Mouse (Mus musculus) ES-Bruce4 (cell line): Measurements from ENCODE around the gene Rhd. TPM values are rescaled to one million over a fixed set of nuclear protein-coding genes. Genes with fewer than 3 reads are reported as not detected.

ENCODE experiments used
- H3K27ac ChIP-seq: 2 replicates; pipeline ENCODE4 v1.5.1; 2012; ENCODE audit warnings: low read length, inconsistent platforms; ENCODE audit not compliant: insufficient read depth
- H3K27me3 ChIP-seq: 2 replicates; pipeline ENCODE4 v1.6.1; 2012; ENCODE audit warnings: mild to moderate bottlenecking, low read length, inconsistent platforms; ENCODE audit not compliant: control insufficient read depth, poor library complexity, insufficient read depth, severe bottlenecking
- H3K36me3 ChIP-seq: 2 replicates; pipeline ENCODE4 v1.6.1; 2012; ENCODE audit warnings: inconsistent platforms, mild to moderate bottlenecking, low read length, moderate library complexity; ENCODE audit not compliant: control insufficient read depth, poor library complexity, insufficient read depth, severe bottlenecking
- H3K4me1 ChIP-seq: one replicate; pipeline ENCODE4 v1.8.1; 2011; ENCODE audit warnings: low read length; ENCODE audit not compliant: control insufficient read depth, insufficient read depth
- H3K4me3 ChIP-seq: 2 replicates; pipeline ENCODE4 v1.5.1; 2011; ENCODE audit warnings: low read depth, mild to moderate bottlenecking, low read length
- H3K9ac ChIP-seq: 2 replicates; pipeline ENCODE4 v1.6.1; 2012; ENCODE audit warnings: low read depth, mild to moderate bottlenecking, inconsistent platforms; ENCODE audit not compliant: poor library complexity, severe bottlenecking
- H3K9me3 ChIP-seq: replicated peaks from 2 replicates; pipeline ENCODE4 v1.6.1; 2012; ENCODE audit warnings: mild to moderate bottlenecking, low read length, inconsistent platforms; ENCODE audit not compliant: control insufficient read depth, poor library complexity, insufficient read depth, severe bottlenecking
- CTCF ChIP-seq: IDR thresholded peaks from one replicate; pipeline ENCODE4 v1.8.1; 2011; ENCODE audit warnings: low read depth, low read length
- EP300 ChIP-seq: IDR thresholded peaks from 2 replicates; pipeline ENCODE4 v1.6.1; 2011; ENCODE audit warnings: low read depth, low read length; ENCODE audit not compliant: insufficient read depth
- POLR2A ChIP-seq: IDR thresholded peaks from one replicate; pipeline ENCODE4 v1.8.1; 2011; ENCODE audit warnings: low read length; ENCODE audit not compliant: insufficient read depth
- polyA plus RNA-seq: library from polyadenylated mRNA; stranded (reverse); fragments of >200 nt; gene quantifications from 2 replicates; pipeline ENCODE4 v1.2.4, GENCODE M21; 2011; ENCODE audit warnings: low read depth; ENCODE audit not compliant: missing spikeins, insufficient read depth, insufficient read length

Rhd gene
- polyA plus RNA-seq, 1 experiment: 4.2 TPM

DNA sequence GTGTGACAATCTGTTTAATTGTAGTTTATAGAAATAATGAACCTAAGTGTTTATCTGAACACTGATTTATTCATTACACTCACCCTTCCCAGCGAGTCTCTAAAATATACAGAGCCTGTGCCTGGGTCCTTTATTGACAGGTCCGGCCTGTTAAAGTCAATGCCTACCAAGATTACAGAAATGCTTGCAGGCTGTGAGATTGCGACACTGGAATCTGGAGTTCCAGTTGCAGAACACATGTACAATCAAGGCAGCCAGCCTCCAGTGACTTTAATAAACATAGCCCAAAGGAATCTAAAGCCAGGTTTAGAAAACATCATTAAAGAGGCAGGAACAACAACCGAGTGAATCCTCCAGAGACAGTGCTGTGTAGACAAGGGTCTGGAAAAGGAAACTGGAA is 16.7 kb upstream of the Rhd start:
- H3K27me3 ChIP-seq: no peaks in the 10 kb centered on the region
- no peak overlapping the region for H3K27ac ChIP-seq
- no peaks in the 10 kb centered on the region for H3K9me3 ChIP-seq
- TF ChIP-seq EP300: no peak
- TF ChIP-seq CTCF: no peak
- TF ChIP-seq POLR2A: no peak
- H3K36me3 ChIP-seq: 0 out of 2 replicates have a peak, but pooled peaks cover 3% of the 10 kb centered on the region
- peaks cover 2% of the 10 kb centered on the region for H3K4me1 ChIP-seq
- H3K9ac ChIP-seq: no peak overlapping the region
- H3K4me3 ChIP-seq: no peak overlapping the region

GRCm38 (mm10) chr4:134850551-134850950 is 13.8 kb upstream of the Rhd start:
- Histone ChIP-seq H3K9ac (no peak overlapping the region), H3K4me3 (no peak overlapping the region), H3K27ac (no peak overlapping the region), H3K36me3 (0 out of 2 replicates have a peak, but pooled peaks cover 3% of the 10 kb centered on the region), H3K4me1 (peaks cover 6% of the 10 kb centered on the region), H3K27me3 (no peaks in the 10 kb centered on the region), H3K9me3 (no peaks in the 10 kb centered on the region)
- TF ChIP-seq EP300 (no peak), POLR2A (no peak), CTCF (no peak)

GRCm38 (mm10) chr4:134851236-134851635 is 13.1 kb upstream of the Rhd start:
- H3K36me3 ChIP-seq: 0 out of 2 replicates have a peak, but pooled peaks cover 3% of the 10 kb centered on the region
- H3K9me3 ChIP-seq: no peaks in the 10 kb centered on the region
- H3K9ac ChIP-seq: no peak overlapping the region; the same call in 1 of the 2 replicates
- H3K27ac ChIP-seq: no peak overlapping the region
- H3K4me1 ChIP-seq: peaks cover 7% of the 10 kb centered on the region
- TF ChIP-seq CTCF (no peak), POLR2A (no peak), EP300 (no peak)
- no peak overlapping the region for H3K4me3 ChIP-seq
- no peaks in the 10 kb centered on the region for H3K27me3 ChIP-seq

DNA sequence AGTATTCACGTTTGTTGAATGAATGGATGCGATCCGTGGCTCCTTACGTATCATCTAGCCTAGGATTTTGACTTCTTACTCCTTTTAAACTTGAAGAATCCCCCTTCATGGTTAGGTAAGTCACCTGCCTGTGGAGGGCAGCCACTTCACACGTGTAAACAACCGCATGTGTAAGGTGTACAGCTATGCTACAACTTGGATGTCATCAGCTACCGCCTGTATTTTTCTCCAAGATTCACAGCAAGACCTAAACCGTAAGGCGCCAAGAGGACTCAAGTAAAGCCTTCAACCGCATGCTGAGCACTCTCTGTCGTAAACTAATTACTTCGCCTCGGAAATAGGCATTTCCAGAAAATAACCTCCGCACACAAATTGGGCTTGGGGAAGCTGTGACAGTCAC is 12.5 kb upstream of the Rhd start:
- Histone ChIP-seq H3K4me3 (peak overlapping the region; percentile 85), H3K9me3 (no peaks in the 10 kb centered on the region), H3K9ac (peak overlapping the region; percentile 98), H3K36me3 (0 out of 2 replicates have a peak, but pooled peaks cover 3% of the 10 kb centered on the region), H3K4me1 (peaks cover 7% of the 10 kb centered on the region), H3K27me3 (no peaks in the 10 kb centered on the region), H3K27ac (no peak overlapping the region)
- TF ChIP-seq CTCF: no peak
- TF ChIP-seq POLR2A: no peak
- no peak for TF ChIP-seq EP300

DNA sequence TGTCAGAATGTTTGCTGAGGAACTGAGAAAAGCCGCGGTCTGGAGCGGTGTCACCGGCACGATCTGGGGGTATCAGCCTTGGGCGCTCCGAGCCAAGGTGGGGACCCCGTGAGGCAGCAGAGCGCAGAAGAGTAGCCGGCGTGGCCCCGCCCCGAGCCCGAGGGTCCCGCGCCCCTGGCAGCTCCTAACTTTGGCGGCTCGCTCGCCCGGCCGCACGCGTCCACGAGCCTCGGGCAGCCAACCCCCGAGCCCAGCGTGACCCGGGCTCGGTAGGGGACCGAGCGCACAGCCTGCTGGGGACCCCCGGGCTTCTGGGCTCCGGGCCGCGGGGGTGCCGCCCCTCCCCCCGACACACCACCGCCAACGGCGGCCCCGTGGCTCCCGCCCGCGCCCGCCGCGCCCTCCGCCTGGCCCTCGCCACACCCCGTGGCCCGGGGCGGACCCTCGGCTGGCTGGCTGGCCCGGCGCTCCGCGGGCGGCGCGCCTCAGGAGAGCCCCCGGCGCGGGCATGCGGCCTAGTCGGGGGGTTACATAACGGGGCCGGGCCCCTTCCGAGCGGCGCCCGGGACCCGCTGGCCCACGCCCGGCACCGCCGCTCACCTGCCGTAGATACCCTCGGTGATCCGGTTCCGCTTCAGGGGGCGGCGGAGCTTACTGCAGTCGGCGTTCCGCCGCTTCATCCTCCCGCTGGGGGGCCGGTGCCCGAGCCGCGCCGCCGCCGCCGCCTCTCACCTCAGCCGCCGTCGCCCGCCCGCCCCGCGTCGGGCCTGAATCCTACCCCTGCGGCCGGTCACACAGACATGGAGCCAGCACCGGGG is 11.7 kb upstream of the Rhd start:
- H3K4me3 ChIP-seq: peak overlapping the region; percentile 85
- H3K9ac ChIP-seq: peak overlapping the region; percentile 98
- no peaks in the 10 kb centered on the region for H3K9me3 ChIP-seq
- peaks cover 11% of the 10 kb centered on the region for H3K4me1 ChIP-seq
- H3K27ac ChIP-seq: no peak overlapping the region
- H3K27me3 ChIP-seq: no peaks in the 10 kb centered on the region
- 0 out of 2 replicates have a peak, but pooled peaks cover 3% of the 10 kb centered on the region for H3K36me3 ChIP-seq
- TF ChIP-seq EP300 (no peak), CTCF (no peak), POLR2A (no peak)

- Histone ChIP-seq H3K36me3 (0 out of 2 replicates have a peak, but pooled peaks cover 3% of the 10 kb centered on the region), H3K9ac (peak within 1 kb of the TSS; percentile 98), H3K4me1 (peaks cover 13% of the 10 kb centered on the region), H3K4me3 (peak within 1 kb of the TSS; percentile 97), H3K27ac (peak within 1 kb of the TSS; percentile 48), H3K27me3 (no peaks in the 10 kb centered on the region), H3K9me3 (no peaks in the 10 kb centered on the region)
- TF ChIP-seq EP300 (no peak), CTCF (no peak), POLR2A (no peak)
Observed at GRCm38 (mm10) chr4:134853259-134853636, 11.1 kb upstream of the Rhd start, which contains the start of gene Maco1. Gene Maco1 (minus strand): TSS chr4:134853345.
